Mouse (Mus musculus): ENCODE measurements around the gene Trim33. TPM values are rescaled to one million over a fixed set of nuclear protein-coding genes. Genes with fewer than 3 reads are reported as not detected.

Gene Trim33
- polyA plus RNA-seq, 1 experiment from 2014 or later, result 12.9 TPM

DNA sequence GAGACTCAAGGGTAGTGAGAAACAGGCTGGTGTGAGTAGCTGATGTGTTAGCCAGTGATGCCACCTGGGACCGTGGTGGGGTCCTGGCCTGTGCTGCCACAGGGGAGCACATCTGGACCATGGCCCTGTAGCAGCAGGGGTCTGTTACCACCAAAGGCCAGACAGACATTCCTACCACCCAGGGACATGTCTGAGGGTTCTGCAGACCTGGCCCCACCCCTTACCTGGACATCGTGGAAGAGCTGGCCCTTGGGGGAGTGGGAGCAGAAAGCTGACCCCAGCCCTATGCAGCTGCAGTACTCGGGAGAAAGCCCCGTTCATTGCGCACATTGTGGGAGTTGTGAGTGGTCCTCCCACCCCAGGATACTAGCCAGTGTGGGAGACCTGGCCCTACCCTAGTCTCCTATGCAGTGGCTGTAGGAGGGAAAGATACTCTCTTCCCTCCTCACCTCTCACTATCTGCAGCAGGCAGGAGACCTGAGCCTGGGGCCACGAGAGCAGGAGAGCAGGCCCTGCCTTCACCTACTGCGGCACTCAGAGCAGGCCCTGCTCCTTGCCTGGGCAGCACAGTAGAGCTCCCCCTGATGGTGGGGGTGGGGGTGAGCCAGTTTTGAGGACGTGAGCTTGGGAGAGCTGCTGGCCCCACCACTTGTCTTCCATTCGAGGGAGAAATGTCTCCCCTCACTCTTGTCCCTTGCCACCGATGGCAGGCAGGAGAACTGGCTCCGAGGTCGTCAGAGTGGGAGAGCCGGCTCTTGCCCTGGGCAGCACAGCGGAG is 114.4 kb downstream of the Trim33 start:
- H3K4me2 ChIP-seq (ENCODE audit: low read length), result no peak overlapping the region
- no peaks in the 10 kb centered on the region for H3K36me3 ChIP-seq (ENCODE audit: insufficient read depth, low read length)
- DNase-seq (ENCODE audit: low spot score) (no peak), ATAC-seq (replicated peaks; ENCODE audit: low FRiP score, low read depth) (peak; percentile 36; the same call in 1 of the 2 replicates)
- no peak overlapping the region for H3K4me3 ChIP-seq (replicated peaks; ENCODE audit: low read depth, low read length)
- no peak overlapping the region for H3K9ac ChIP-seq (ENCODE audit: low read depth, low read length)
- no peaks in the 10 kb centered on the region for H3K9me3 ChIP-seq (replicated peaks; ENCODE audit: low read length)
- no peaks in the 10 kb centered on the region for H3K4me1 ChIP-seq (replicated peaks; ENCODE audit: insufficient read depth, low read length)
- H3K27ac ChIP-seq, result no peak overlapping the region
- H3K27me3 ChIP-seq (ENCODE audit: insufficient read depth, low read length), result no peaks in the 10 kb centered on the region
- no peak; the same call in 1 of the 2 replicates for TF ChIP-seq CTCF (IDR thresholded peaks at IDR 0.05; ENCODE audit: low read depth)
- 82% methylated on average over 14 of the region's 14 CpGs for WGBS

DNA sequence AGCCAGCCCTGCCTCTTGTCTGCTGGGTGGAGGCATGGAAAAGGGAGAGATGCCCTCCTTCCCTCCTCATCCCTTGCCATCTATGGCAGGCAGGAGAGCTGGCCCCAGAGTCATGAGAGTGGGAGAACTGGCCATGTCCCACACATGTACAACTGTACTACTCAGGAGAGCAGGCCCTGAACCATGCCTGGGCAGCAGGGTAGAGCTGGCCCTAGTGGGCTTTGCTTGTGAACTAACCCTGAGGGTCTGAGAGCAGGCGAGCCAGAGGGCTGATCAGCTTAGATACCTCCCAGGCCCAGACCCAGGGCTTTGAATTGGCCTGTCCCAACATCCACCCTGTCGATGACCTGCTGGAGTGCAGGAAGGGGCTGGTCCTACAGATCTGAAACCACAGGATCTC is 115.0 kb downstream of the Trim33 start:
- no peak for ATAC-seq (replicated peaks; ENCODE audit: low FRiP score, low read depth)
- H3K4me3 ChIP-seq (replicated peaks; ENCODE audit: low read depth, low read length), result no peak overlapping the region
- WGBS, result 82% methylated on average over 2 of the region's 2 CpGs

DNA sequence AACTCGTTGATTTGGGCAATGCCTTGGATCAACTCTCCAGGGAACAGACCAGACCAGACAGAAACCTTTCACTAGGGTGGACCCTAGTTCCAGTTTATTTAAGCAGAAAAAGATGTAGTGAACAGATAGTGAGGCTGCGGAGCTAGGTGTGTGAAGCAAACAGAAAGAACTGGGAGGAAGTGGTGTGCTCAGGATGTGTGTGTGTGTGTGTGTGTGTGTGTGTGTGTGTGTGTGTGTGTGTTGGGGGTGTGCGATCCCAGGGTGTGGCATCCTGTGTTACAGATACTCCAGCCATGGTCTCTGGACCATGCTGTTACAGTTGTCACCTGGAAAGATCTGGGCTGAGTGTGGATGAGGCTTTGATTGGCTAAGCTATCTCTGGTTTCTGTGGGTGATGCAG is 118.4 kb downstream of the Trim33 start:
- no peak for TF ChIP-seq CTCF (IDR thresholded peaks at IDR 0.05; ENCODE audit: low read depth)
- H3K9ac ChIP-seq (ENCODE audit: low read depth, low read length), result no peak overlapping the region
- H3K27me3 ChIP-seq (ENCODE audit: insufficient read depth, low read length), result no peaks in the 10 kb centered on the region
- no peak overlapping the region for H3K27ac ChIP-seq
- no peak for ATAC-seq (replicated peaks; ENCODE audit: low FRiP score, low read depth)
- no peak overlapping the region for H3K4me2 ChIP-seq (ENCODE audit: low read length)
- H3K9me3 ChIP-seq (replicated peaks; ENCODE audit: low read length), result no peaks in the 10 kb centered on the region
- H3K4me3 ChIP-seq (replicated peaks; ENCODE audit: low read depth, low read length), result no peak overlapping the region
- H3K36me3 ChIP-seq (ENCODE audit: insufficient read depth, low read length), result no peaks in the 10 kb centered on the region
- DNase-seq (ENCODE audit: low spot score), result no peak
- whole genome bisulfite sequencing, result 83% methylated on average over 3 of the region's 3 CpGs
- H3K4me1 ChIP-seq (replicated peaks; ENCODE audit: insufficient read depth, low read length), result no peaks in the 10 kb centered on the region

More for the DNA sequence above, 115.0 kb downstream of the Trim33 start:
- no peaks in the 10 kb centered on the region for H3K4me1 ChIP-seq (replicated peaks; ENCODE audit: insufficient read depth, low read length)
- no peak overlapping the region for H3K27ac ChIP-seq
- H3K27me3 ChIP-seq (ENCODE audit: insufficient read depth, low read length), result no peaks in the 10 kb centered on the region
- no peaks in the 10 kb centered on the region for H3K36me3 ChIP-seq (ENCODE audit: insufficient read depth, low read length)
- no peak for DNase-seq (ENCODE audit: low spot score)
- TF ChIP-seq CTCF (IDR thresholded peaks at IDR 0.05; ENCODE audit: low read depth), result no peak
- H3K9me3 ChIP-seq (replicated peaks; ENCODE audit: low read length), result no peaks in the 10 kb centered on the region
- H3K4me2 ChIP-seq (ENCODE audit: low read length), result no peak overlapping the region
- no peak overlapping the region for H3K9ac ChIP-seq (ENCODE audit: low read depth, low read length)

DNA sequence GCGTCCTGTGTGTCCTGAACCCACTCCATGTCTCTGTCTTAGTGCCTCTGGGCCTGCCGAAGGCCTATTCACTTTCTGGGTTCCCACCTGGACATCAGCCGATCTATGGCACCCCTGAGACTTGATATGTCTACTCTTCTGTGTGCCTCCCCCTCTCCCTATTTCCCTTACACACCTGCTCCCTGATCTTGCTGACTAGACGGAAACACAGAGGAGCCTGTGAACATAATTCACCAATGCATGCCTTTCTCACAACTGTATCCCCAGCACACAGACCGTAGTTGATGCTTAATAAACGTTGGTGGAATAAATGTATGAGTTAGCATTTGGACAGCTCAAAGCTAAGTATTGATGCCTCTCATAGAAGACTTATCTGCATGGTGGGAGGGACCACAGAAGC is 121.7 kb downstream of the Trim33 start:
- H3K27ac ChIP-seq, result no peak overlapping the region
- H3K27me3 ChIP-seq (ENCODE audit: insufficient read depth, low read length), result no peaks in the 10 kb centered on the region
- H3K9ac ChIP-seq (ENCODE audit: low read depth, low read length), result no peak overlapping the region
- ATAC-seq (replicated peaks; ENCODE audit: low FRiP score, low read depth) (no peak), DNase-seq (ENCODE audit: low spot score) (no peak)
- H3K36me3 ChIP-seq (ENCODE audit: insufficient read depth, low read length), result no peaks in the 10 kb centered on the region
- no peaks in the 10 kb centered on the region for H3K4me1 ChIP-seq (replicated peaks; ENCODE audit: insufficient read depth, low read length)
- TF ChIP-seq CTCF (IDR thresholded peaks at IDR 0.05; ENCODE audit: low read depth), result no peak
- 77% methylated on average over 6 of the region's 6 CpGs for WGBS
- no peak overlapping the region for H3K4me2 ChIP-seq (ENCODE audit: low read length)
- H3K9me3 ChIP-seq (replicated peaks; ENCODE audit: low read length), result no peaks in the 10 kb centered on the region
- no peak overlapping the region for H3K4me3 ChIP-seq (replicated peaks; ENCODE audit: low read depth, low read length)

DNA sequence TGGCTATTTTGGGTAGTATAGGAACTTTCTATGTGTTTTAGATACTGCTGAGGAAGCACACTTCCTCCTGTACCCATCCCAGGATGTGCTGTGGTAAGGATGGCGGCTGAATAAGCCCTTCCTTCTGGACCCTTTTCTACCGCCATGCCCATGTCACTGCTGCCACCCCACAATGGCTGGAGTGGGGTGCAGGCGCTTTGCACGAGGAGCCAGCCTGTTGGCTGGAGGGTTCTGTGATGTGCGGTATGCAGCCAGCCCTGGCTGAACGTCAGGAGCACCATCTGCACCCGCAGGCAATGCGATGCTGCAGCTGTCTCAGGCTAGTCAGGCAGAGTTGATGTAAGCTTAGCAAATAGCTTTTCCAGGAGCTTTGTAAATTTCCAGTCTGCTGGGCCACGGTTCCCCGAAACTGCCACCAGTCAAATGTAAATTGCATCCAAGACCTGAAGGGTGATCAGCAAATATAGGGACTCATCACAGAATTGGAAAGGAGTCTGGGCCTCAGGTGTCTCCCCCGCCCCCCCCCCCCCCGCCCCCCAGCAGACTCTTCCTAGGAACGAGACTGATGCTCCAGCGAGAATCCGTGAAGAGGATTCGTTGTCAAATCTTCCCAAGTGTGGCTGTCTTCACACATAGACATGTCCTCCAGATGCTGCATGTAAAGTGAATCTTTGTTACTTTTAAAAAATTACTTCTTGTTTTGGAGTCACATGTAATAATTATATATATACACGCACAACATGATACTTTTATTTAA is 122.4 kb downstream of the Trim33 start:
- Histone ChIP-seq H3K4me1 (replicated peaks; ENCODE audit: insufficient read depth, low read length) (no peaks in the 10 kb centered on the region), H3K9me3 (replicated peaks; ENCODE audit: low read length) (no peaks in the 10 kb centered on the region), H3K9ac (ENCODE audit: low read depth, low read length) (no peak overlapping the region), H3K36me3 (ENCODE audit: insufficient read depth, low read length) (no peaks in the 10 kb centered on the region), H3K4me3 (replicated peaks; ENCODE audit: low read depth, low read length) (no peak overlapping the region), H3K27ac (no peak overlapping the region), H3K4me2 (ENCODE audit: low read length) (no peak overlapping the region), H3K27me3 (ENCODE audit: insufficient read depth, low read length) (no peaks in the 10 kb centered on the region)
- ATAC-seq (replicated peaks; ENCODE audit: low FRiP score, low read depth) (no peak), DNase-seq (ENCODE audit: low spot score) (no peak)
- TF ChIP-seq CTCF (IDR thresholded peaks at IDR 0.05; ENCODE audit: low read depth), result no peak
- 56% methylated on average over 17 of the region's 17 CpGs for WGBS

DNA sequence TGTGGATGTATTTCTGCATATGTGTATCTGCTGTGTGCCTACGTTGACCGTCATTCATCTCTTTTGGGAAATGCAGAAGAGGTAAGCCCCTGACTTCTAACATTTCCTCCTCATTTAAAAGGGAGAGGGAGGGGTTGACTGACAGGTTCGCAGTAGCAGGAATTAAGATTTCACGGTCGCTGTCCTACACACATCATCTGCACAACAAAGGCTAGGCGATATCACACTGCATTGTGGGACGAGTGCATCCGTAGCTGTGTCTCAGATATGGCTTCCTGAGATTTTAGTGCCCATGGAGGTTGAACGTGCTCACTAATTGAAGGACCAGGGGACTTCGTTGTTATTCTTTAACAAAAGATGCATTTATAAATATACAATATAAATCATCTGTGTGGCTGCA is 123.1 kb downstream of the Trim33 start:
- H3K4me2 ChIP-seq (ENCODE audit: low read length), result no peak overlapping the region
- H3K9me3 ChIP-seq (replicated peaks; ENCODE audit: low read length), result no peaks in the 10 kb centered on the region
- WGBS, result 75% methylated on average over 10 of the region's 10 CpGs
- H3K27ac ChIP-seq, result no peak overlapping the region
- no peak for TF ChIP-seq CTCF (IDR thresholded peaks at IDR 0.05; ENCODE audit: low read depth)
- no peaks in the 10 kb centered on the region for H3K36me3 ChIP-seq (ENCODE audit: insufficient read depth, low read length)
- H3K27me3 ChIP-seq (ENCODE audit: insufficient read depth, low read length), result no peaks in the 10 kb centered on the region
- ATAC-seq (replicated peaks; ENCODE audit: low FRiP score, low read depth), result no peak
- DNase-seq (ENCODE audit: low spot score), result no peak
- H3K4me1 ChIP-seq (replicated peaks; ENCODE audit: insufficient read depth, low read length), result no peaks in the 10 kb centered on the region
- H3K4me3 ChIP-seq (replicated peaks; ENCODE audit: low read depth, low read length), result no peak overlapping the region
- H3K9ac ChIP-seq (ENCODE audit: low read depth, low read length), result no peak overlapping the region
